Mouse (Mus musculus) thymus, adult 18-20 months (tissue): ENCODE results near the gene AI413582.

ENCODE experiments used
- DNase-seq, 2 experiments: peaks; one replicate each; pipeline ENCODE4 v3.0.0; 2022; ENCODE audit warnings: mixed read lengths in 2 of 2

Gene AI413582

DNA sequence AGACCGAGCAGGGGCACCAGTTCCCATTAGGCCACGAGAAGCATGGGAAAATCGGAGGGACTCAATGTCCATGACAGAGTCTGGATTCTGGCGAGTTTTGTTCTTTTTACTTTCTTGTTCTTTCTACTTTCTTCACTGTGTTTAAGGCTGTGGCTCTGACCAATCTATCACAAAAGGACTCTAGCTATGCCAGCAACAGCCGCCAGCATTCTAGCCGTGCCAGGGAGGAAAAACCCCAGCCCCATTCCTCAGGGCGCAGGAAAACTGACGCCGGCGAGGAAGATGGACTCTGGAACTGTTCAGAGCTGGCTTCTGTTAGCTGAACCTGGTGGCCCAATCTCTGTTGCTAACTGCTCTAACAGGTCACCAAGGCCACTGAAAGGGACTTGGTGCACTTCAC lies 12.9 kb upstream of the AI413582 start:
- DNase-seq = no peak

DNA sequence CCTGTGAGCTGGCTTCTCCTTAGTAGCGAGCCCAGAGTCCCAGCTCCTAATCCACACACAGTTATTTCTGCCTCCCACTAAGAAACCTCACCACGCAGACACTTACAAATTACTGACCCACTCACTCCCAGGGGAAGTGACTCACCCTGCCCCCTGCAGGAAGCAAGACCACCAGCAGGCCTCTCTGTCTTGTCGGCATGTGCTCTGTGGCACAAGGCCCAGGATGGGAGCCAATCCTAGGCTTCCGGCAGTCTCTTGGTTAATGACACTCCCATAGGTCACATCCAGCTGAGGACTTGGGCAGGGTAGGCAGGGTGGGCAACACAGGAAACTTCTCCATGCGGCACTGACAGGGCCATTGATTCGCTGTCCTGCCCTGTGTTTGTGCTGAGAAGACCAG lies 11.9 kb upstream of the AI413582 start:
- no peak for DNase-seq

DNA sequence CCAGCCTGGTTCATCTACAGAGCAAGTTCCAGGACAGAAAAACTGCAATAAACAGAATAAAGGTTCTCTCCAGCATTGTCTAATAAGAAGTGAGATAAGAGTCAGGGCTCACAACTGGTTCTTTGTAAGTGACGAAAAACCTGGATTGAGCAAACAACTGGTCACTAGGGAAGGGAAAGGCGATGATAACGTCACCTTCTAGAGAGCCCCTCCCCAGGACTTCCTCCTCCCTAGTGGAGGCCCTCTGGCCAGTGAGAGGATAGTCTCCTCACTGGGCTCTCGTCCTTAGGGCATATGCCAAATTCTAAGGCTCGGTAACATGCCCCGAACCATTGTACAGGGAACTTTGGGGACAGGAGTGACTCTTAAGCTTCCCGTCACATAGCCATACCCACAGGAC lies 10.5 kb upstream of the AI413582 start:
- DNase-seq = no peak

DNA sequence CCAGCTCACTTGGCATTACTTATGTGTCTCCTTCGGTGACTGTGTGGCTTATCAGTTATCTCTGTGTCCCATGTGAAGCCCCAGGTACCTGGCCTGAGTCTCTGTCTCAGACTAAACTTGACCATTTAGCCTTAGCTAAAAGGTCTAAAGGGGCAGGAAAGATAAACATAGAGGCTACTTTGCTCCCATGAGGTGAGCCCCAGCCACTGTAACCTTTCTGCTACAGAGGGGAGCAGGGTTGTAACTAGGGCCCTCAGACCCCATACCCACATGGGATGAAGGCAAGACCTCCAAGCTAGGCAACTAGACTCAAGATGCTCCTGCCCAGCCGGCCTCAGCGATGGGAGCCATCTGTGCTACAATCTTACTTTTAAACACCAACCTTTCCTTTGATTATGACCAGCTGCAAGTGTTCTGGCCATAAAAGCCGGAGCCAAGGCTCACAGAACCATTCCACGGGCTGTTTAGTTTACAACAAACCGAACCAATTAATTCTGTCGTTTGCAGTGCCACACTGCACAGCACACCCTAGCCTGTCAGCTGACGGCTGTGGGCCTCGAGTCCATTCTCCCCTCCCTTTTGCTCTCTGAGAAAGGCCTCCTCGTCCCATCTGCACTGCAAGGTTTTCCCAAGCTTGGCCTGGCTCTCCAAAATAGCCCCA lies 9.7 kb upstream of the AI413582 start:
- DNase-seq = no peak

DNA sequence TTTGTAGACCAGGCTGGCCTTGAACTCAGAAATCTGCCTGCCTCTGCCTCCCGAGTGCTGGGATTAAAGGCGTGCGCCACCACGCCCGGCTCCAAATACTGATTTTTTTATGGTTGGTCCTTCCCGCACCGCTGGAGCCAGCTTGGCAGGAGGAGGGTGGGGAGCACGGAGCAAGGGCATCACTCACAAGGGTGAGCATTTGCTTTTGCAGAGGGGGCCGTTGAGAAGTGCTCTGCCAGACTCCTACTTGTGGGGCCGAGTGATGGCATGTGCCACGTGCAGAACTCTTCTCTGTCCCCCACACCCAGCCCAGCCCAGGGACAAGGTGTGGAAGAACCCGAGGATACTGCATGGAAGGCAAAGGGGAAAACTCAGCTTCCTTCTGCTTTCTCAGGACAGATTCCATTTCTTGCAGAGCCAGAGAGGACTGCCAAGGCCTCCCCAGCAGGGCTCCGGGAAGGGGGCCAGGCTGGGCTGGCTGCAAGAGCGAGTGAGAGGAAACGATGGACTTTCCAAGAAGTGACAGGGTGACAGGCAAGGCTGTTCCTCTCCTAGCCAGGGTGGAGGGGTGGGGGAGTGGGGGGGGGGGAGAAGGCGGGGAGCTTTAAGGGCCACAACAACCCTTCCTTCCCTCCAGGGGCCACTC lies 9.0 kb upstream of the AI413582 start:
- no peak for DNase-seq

DNA sequence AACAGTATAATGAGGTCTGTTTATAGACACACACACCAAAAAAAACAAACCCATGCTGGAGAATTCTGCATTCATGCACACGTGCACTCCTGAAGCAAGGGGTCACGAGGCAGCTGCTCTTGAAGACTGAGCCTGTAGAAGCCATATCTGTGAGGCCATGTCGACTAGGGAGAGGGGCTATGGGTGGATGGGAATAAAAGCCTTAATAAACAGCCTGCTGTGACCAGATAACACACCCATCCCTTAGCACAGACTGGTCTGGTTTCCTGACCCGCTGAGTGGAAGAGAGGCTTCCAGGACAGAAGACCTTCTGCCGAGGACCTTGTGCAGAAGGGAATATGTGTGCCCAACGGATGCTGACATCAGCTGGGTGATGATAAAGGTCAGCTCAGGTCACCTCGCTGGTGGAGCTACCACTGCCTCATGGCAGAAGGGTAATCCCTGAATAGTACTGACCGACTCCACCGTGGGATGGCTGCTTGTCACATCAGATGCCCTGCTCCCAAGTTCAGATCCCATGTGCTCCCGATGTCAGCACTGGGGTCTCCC lies 8.3 kb upstream of the AI413582 start:
- DNase-seq = no peak

DNA sequence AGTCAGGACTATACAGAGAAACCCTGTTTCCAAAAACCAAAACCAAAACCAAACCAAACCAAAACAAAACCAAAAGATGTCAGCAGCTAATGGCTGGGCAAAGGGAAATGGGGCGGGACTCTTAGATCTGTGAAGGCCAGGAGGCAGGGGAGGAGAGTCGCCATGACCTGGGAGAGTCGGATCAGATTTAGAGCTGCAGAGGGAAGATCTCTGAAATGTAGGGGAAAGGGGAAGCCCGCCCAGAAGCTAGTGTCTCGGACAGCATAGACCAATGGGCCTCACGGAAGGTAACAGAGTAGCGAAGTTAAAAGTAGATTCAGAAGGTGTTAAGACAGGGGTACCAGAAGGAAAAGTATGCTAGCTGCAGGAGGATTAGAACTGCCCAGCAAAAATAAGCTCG lies 5.8 kb upstream of the AI413582 start:
- no peak for DNase-seq

DNA sequence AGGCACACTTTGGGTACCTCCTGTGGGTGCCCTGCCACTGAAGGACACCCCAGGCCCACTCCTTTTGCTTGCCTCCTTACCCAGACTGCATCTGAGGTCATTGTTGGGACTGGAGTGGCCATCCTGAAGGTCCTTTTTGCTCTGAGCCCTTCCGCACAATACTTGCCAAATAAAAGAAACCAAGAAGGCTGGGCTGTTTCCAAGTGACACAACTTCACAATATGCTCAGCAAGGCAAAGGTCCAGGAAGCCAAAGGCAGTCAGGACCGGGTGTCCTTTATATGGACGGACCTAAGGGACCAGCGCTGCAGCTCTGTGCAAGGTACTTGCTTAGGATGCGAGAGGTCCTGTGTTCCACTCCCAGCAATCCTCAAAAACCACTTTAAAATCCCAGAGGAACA lies 2.7 kb upstream of the AI413582 start:
- DNase-seq = no peak

DNA sequence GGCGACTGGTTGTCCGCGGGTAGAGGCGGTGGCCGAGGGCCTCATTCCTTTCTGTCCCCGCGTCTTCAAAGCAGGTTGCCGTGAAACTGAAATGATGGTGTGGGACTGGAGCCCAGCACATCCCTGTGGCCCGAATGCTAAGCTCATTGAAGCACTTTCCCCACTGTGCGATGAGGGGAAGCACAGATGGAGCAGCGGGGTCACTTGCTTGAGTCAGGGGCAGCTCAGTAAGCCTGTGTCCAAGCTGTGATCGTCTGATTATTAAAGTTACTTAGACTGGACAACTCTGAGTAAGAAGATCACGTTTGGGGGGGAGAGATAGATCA lies 349 bp upstream of the AI413582 start:
- no peak for DNase-seq

DNA sequence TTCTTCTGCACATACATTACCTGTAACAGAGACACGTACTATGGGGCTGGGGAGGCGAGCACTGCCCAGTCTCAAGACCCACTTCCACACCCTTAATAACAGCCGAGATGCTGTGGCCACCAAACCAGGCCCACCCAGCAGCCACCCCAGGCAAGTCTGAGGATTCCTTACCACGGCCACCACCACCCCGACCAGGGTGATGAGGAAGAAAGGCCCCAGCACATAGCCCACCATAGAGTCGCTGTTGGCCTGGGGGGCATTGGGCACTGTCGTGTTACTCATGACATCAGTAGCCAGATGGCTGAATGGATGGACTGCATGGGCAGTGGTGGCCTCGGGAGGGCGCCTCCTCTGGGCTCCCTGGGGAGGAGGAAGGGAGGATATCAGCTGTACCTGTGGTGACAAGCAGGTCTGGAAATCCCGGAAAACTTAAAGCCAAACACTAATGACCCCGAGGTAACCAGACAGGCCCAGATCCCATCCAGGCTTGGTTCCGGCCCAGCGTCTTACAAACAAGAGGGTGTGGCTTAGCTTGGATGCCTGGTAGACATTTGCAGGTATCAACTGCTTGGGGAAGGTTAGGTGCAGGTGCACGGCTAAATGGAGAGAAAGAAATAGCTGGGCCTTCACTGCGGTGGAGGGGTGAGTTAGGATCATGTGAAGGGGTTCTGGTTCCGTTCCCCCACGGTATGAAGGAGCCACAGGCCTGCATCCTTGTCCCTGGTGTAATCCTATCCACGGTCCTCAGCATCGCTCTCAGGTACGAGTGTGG lies 979 bp downstream of the AI413582 start:
- peak in 1 of 2 experiments; percentile 38 for DNase-seq

DNA sequence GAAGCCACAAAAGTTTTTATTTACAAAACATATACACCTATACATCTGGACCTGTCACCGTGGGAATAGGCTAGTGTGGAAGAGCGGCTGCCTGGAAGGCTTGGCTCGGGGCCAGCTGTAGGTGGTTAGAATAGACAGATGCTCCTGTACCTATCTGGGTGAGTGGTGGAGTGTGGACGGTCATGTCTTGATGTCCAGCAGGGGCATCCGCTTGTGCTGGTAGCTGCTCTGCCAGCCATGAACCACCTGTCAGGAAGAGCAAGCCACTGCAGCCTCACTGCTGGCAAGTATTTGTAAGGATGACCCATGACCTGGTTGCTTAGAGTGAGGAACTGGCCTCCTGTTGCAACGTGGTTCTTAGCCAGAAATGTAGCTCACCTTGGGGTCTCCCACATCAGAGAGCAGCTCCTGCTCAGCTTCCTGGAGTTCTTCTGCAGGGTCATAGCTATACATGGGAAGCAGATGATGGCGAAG lies 1.7 kb downstream of the AI413582 start:
- no peak for DNase-seq

DNA sequence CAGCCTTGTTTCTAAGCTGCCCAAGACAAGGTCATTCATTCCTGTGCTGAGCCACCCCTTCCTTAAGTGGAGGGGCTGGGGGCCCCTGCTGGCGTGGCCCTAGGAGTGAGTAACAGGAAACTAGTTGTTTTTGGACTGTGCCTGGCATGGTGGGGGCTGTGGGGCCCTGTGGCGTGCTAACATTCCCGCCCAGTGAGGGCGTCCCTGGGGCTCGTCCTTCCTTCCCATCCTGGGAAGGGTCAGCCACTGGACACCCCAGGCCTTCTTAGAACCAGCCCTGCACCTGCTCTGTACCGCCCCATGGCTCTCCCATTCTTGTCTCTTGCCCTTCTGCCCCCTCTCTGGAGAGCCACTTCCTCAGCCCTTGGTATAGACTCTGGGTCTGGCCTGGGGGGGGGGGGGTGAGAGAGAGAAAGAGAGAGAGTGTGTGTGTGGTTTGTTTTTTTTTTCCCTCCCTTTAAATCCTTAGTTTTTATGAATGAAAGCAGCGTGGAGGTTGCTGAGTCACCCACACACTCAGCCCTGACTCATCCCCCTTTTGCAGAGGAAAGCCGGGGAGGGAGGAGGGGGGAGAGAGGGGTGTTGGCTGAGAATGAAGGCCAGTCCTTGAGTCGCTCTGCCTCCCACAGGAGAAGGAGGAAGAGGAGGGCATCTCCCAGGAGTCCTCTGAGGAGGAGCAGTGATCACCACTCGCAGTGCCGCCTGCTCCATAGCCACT lies 3.6 kb downstream of the AI413582 start:
- DNase-seq = peak in 1 of 2 experiments; percentile 13

DNA sequence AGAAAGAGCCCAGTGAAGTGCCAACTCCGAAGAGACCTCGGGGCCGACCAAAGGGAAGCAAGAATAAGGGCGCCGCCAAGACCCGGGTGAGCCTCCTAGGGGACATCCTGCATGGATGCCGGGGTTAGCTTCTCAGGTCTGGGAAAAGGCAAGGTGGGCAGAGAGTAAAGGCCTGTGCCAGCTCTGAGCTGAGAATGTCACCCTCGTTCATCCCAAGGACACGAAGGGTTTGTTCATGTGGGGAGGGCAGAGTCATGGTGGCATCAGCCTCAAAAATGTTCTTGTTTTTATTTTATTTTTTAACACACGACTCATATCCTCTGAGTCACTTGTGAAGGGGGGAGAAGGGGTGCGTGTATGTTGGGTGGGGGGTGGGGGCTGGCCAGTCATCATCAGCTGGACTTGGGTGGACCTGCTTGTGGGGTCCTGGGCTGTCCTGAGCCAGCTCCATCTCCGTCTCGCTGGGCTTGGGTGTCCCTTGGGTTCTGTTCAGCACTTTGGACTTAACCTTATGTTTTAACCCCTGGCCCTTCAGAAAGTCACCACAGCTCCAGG lies 4.6 kb downstream of the AI413582 start:
- no peak for DNase-seq

DNA sequence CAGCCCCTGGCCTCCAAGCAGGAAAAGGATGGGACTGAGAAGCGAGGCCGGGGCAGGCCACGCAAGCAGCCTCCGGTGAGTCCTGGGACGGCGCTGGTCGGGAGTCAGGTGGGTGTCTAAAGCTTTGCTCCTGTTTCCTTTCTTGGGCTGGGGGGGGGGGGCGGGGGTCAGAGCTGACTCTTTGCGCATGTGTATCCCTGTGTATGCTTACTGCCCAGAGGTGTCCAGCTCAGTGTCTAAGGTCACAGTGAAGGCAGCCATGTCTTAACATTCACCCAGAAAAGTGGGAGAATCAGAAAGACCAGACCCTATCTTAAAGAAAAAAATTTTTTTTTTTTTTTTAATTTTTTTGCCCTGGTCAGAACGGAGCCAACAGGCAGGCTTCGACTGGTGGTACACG lies 6.0 kb downstream of the AI413582 start:
- DNase-seq = no peak

DNA sequence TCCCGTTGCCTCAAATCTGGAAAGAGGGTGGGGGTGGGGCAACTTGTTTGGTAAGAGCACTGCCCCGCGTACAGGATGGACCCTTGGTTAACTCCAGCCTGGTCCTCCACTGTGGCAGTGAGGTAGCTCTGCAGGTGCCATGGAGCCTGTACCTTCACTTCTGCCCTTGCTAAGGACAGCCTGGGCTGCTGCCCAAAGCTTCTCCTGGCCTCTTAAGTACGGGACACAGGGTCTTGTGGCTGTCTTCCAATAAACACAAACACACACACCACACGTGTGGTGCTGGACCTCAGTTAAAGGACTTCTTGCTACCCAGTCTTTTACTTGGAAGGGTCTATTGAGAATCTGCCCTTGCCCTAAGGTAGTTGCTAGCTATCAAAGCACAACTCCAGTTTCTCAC lies 6.7 kb downstream of the AI413582 start:
- DNase-seq = no peak

DNA sequence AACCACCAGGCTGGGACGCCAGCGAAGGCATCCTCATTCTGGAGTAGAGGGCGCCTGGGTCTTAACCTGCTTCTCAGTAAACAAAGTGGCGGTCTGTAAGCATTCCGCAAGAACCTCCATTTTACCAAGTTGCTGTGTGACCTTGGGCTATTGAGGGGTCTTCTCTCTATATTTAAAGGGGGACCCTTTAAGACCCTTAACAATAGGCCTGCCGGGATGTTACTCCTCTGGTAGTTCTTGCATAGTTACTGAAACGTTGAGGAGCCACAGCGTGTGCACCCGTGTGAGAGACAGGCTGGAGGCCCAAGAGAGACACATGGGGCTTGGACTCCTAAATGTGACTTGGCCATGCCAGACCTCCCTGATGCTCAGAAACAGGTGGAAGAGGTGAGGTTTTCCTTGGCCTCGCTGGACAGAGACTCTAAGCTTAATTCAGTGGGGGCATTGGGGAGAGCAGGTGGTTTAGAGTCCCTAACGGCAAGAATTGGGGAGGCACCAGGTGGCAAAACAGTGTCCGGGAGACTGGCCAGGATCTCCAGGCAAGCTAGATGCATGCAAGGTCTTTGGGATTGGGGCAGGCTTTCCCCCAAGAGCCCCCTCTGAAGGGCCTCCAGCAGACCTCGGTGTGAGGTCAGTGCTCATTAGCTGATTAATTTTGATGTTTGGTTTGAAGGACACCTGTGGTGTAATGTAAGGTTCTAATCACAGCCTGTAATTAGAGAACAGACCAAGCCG lies 7.5 kb downstream of the AI413582 start:
- DNase-seq = peak in 1 of 2 experiments; percentile 23

DNA sequence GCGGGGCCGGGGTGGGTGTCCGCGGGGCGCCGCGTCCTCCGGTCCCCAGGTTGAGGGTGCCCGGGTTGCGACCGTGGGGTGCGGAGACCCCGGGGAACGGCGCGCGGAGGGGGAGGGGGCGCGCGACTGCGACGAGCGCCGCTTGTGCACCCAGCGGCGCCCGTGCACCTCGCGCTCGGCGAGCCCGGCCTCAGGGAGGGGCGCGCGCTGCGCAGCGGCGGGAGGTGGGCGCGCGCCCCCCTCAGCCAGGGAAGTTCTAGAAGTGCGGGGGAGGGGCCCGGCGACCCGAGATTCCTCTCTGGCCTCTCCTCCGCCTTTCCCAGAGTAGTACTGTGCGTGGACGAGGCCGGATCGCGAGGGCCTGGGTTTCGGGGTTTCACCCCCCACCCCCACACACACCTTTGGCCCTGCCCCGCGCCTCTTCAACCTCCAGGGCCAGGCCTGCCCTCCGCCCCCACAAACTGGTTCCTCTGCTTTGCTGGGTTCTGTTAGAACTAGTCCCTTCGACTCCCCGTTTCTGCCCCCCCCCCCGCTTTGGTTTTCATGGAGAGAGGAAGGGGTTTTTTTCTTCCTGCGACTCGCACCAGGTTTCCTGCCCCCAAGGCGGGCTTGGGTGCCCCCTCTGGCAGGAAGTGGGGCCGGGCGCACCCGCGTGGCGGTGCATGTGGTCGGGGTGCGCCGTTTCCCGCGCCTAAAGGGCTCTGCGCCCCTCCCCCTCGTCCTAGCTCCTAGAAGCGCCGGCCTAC lies 8.2 kb downstream of the AI413582 start:
- DNase-seq = peak; percentile 81 to 86

DNA sequence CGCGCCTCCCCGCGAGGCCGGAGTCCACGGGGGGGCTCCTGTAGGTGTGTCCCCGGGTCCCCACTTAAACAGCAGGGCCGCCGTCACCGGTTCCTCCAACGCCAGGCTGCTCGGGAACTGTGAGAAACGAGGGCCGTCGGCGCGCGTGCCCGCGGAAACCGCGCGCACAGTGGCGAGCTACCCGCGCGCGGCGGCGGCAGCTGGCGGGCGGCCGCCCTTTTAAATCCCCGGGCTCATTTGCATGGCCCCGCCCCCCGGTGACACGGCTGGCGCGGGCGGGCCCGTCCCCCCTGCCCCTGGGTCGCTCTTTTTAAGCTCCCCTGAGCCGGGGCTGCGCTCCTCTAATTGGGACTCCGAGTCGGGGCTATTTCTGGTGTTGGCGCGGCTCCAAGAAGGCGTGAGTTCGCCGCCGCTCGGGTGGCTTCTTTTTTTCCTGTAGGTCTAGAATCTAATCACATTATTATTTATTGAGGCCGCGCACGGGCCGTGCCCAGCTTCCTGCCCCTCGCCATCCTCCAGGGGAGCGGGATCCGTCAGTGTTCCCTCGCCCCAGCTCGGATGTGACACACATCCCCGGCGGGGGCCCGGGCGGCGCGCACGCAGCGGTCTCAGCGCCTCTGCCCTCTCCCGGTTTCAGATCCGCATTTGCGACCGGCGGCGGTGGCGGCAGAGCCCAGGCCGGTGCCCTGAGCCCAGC lies 9.1 kb downstream of the AI413582 start, which contains the start of gene Hmga1:
Gene Hmga1, plus strand, starts transcription at position 183 of the 697 bp plus-strand sequence.
- DNase-seq = peak; percentile 84 to 85

DNA sequence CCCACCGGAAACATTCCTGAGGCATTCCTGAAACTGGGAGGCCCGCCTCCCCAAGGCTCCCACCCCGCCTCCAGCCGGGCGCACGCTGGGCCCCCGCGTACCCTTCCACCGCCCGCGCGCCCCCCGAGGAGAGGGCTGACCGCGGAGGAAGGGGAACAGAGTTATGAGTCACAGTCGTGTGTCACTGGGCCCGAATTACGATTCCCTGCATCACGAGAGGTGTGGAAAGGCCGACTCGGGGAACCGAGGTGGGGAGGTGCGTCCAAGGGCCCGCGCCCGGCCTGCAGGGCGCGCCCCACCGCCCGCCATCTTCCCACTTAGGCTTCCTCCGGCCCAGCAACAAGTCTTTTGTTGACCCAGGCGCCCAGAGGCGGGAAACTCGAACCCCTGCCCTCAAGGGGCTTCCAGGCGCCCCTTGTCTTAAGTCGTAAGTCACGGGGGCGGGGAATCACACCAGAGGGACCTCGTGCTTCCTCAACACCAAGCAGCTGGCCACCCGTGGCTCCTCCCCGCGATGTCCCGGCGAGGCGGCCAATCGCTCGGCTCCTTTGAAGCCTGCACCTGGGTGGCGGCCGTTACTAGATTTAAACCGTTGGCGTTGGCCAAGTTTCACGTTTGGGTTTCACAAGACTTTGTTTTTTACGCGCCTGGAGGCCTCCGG lies 9.9 kb downstream of the AI413582 start:
- peak; percentile 79 to 86 for DNase-seq

DNA sequence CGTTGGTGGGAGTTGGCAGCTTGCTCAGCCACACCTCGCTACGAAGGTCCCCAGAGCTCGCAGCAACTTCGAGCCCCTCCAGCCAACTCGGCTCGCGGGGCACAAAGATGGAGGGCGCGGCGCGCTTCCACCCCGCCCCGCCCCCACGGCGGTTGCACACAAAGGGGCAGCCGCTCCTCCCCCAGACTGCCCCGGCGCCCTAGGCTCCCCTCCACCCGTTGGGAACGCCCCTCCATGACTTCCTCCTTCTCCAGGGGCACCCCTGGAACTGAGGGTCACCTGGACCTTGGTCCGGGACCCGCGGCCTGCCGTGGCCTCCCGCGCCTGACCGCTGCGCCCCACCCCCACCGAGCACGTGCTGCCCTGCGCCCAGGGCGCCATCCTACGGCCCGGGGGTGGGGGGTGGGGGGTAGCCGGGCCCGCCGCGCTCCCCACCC lies 10.5 kb downstream of the AI413582 start:
- peak; percentile 66 to 76 for DNase-seq
